Mouse (Mus musculus) heart, postnatal 0 days (tissue): ENCODE data around the gene Slc5a10.

Experiments used
- CTCF ChIP-seq: IDR thresholded peaks from 2 replicates; pipeline ENCODE4 v1.5.1; 2016; ENCODE audit warnings: antibody characterized with exemption, control low read depth, low read depth
- EP300 ChIP-seq: IDR thresholded peaks from 2 replicates; pipeline ENCODE4 v1.6.1; 2016; ENCODE audit warnings: antibody characterized with exemption, low read depth

GRCm38 (mm10) chr11:61740500-61740899, 19.9 kb upstream of the Slc5a10 start:
- no peak for TF ChIP-seq CTCF
- TF ChIP-seq EP300 = no peak
